Mouse (Mus musculus): ENCODE measurements around the gene Gm42674. TPM values are rescaled to one million over a fixed set of nuclear protein-coding genes. Genes with fewer than 3 reads are reported as not detected.

Gene Gm42674
- polyA plus RNA-seq (2012; rRNA removed): not detected in 2 replicates

DNA sequence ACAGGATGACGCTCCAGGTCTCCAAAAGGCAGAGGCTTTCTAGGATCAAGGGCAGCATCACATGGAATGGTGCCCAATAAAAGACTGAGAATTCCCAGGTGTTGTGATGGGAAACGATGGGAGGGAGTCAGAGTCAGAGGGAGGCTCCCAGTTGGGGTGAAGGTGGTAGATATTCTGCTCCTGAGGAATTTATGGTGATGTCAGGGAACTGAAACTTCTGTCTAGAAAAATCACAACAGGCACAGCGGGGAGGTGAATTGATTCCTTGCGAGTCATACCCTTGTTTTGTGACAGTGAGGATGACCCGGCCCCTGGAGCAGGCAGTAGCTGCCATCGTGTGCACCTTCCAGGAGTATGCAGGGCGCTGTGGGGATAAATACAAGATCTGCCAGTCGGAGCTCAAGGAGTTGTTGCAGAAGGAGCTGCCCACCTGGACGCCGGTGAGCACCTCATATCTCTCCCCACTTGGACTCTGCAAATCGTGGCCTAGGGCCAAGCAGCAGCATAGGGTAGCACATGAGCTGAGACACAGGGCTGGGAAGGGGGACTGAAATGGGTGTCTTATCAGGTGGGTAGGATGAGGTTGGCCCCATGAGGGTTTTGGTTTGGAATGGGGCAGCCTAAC is at the start of gene Gm42674:
Gene Gm42674, plus strand, starts transcription at position 419 of the 625 bp plus-strand sequence.
- no peak for DNase-seq (ENCODE audit: low read depth)
- TF ChIP-seq POLR2A (IDR thresholded peaks at IDR 0.05; ENCODE audit: borderline replicate concordance, extremely low read depth, insufficient read depth, insufficient read length, poor library complexity, severe bottlenecking): no peak
- no peak for TF ChIP-seq CTCF (IDR thresholded peaks at IDR 0.05; ENCODE audit: borderline replicate concordance, extremely low read depth, insufficient read depth, insufficient read length)

DNA sequence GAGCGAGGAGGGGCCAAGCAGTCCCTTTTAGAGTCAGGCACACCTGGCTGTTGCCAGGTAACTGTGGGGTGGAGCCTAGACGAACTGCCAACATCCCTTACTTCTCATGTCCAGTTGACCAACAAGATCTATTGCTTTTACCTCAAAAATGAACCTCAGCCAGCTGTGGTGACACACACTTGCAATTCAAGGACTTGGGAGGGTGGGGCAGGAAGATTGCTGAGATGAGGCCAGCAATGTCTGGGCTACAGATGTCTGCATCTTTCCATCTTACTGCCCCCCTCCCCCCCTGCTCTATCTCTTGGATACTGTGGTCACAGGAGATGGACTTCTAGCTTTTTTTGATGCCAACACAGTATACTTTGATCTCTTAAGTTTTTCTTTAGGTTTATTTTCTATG is 49.5 kb upstream of the Gm42674 start:
- no peak for DNase-seq (ENCODE audit: low read depth)
- TF ChIP-seq POLR2A (IDR thresholded peaks at IDR 0.05; ENCODE audit: borderline replicate concordance, extremely low read depth, insufficient read depth, insufficient read length, poor library complexity, severe bottlenecking) (no peak), CTCF (IDR thresholded peaks at IDR 0.05; ENCODE audit: borderline replicate concordance, extremely low read depth, insufficient read depth, insufficient read length) (no peak)

DNA sequence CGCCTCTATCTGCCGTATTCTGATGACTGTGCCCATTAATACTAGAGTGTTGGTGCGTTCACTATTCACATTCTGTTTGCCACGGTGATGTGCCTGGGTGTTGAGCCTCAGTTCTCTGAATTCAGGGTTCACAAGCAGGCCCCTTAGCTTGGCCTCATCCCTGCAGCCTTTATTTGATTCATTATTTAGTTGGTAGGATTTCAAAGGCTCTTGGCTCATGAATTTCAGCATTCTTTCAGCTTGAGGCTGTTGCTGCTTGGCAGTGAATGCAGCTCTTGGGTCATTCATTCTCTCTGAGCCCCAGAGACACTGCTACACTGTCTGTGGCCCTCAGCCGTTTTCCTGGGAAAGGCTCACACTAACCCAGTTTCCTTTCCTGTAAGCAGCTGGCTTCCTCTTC is 45.8 kb upstream of the Gm42674 start:
- TF ChIP-seq POLR2A (IDR thresholded peaks at IDR 0.05; ENCODE audit: borderline replicate concordance, extremely low read depth, insufficient read depth, insufficient read length, poor library complexity, severe bottlenecking) (no peak), CTCF (IDR thresholded peaks at IDR 0.05; ENCODE audit: borderline replicate concordance, extremely low read depth, insufficient read depth, insufficient read length) (no peak)

DNA sequence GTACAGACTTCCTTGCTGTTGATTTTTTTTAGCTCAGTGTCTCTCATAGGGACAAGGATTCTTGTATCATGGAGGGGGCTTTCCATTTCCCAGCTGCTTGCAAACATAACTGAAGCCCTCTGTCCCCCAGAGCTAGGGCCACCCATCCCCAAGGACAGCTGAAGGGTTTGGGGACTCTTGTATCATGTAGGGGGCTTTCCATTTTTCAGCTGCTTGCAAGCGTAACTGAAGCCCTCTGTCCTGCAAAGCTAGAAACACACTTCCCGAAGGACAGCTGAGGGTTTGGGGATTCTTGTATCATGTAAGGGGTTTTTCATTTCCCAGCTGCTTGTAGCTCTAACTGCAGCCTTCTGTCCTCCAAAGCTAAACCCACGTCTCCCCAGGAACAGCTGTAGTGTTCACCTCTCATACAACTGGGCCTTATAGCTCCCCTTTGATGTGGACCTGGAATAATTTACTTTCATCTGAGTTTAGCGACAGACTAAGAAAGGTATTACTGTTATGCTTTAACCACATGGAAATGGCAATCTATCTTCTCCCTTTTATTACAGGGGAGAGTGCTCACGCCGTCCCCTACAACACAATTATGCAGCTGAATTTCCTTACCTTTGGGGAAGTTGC is 41.6 kb upstream of the Gm42674 start, which contains the start of gene S100a3:
Gene S100a3, plus strand, starts transcription at position 571 of the 621 bp plus-strand sequence.
- TF ChIP-seq CTCF (IDR thresholded peaks at IDR 0.05; ENCODE audit: borderline replicate concordance, extremely low read depth, insufficient read depth, insufficient read length) (no peak), POLR2A (IDR thresholded peaks at IDR 0.05; ENCODE audit: borderline replicate concordance, extremely low read depth, insufficient read depth, insufficient read length, poor library complexity, severe bottlenecking) (no peak)

More for the DNA sequence above, 45.8 kb upstream of the Gm42674 start:
- DNase-seq (ENCODE audit: low read depth): peak; percentile 93

DNA sequence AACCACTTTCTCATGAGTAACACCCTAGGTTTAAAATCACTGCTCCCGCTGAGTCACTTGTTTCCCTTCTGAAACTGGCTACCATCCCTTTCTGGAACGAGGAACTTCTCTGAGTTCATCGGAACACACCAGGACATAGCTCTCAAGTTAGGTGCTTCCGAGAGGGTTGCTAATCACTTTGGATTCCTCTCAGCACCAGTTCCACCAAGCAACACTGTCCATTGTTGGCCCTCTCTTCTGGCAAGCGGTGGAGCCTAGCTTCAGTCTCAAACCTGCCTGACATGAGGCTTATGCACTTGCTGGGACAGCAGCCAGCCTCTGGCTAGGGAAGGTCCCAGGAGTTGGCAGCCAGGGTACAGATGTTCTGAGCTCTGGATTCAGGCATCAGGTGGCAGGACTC is 27.0 kb upstream of the Gm42674 start:
- TF ChIP-seq POLR2A (IDR thresholded peaks at IDR 0.05; ENCODE audit: borderline replicate concordance, extremely low read depth, insufficient read depth, insufficient read length, poor library complexity, severe bottlenecking) (no peak), CTCF (IDR thresholded peaks at IDR 0.05; ENCODE audit: borderline replicate concordance, extremely low read depth, insufficient read depth, insufficient read length) (no peak)
- no peak for DNase-seq (ENCODE audit: low read depth)

More for the DNA sequence above, 41.6 kb upstream of the Gm42674 start, which contains the start of gene S100a3:
- no peak for DNase-seq (ENCODE audit: low read depth)

DNA sequence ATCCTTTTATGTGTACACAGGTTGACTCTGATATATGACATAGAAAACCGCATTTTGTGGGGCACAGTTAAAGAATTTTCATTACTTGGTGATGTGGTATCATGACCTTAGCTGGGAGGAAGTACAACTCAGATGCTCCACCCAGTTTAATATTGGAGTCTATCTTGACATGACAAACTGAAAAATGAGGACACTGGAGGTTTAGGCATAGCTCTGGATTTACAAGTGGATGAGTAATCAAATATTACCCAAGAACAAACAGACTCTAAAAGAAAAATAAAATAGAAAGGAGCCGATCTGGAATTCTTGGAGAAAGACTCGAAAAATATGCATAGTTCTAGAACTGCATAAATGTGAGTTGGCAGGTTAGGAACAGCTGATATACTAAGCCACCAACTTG is 26.4 kb upstream of the Gm42674 start:
- TF ChIP-seq POLR2A (IDR thresholded peaks at IDR 0.05; ENCODE audit: borderline replicate concordance, extremely low read depth, insufficient read depth, insufficient read length, poor library complexity, severe bottlenecking): no peak
- no peak for TF ChIP-seq CTCF (IDR thresholded peaks at IDR 0.05; ENCODE audit: borderline replicate concordance, extremely low read depth, insufficient read depth, insufficient read length)
- no peak for DNase-seq (ENCODE audit: low read depth)

DNA sequence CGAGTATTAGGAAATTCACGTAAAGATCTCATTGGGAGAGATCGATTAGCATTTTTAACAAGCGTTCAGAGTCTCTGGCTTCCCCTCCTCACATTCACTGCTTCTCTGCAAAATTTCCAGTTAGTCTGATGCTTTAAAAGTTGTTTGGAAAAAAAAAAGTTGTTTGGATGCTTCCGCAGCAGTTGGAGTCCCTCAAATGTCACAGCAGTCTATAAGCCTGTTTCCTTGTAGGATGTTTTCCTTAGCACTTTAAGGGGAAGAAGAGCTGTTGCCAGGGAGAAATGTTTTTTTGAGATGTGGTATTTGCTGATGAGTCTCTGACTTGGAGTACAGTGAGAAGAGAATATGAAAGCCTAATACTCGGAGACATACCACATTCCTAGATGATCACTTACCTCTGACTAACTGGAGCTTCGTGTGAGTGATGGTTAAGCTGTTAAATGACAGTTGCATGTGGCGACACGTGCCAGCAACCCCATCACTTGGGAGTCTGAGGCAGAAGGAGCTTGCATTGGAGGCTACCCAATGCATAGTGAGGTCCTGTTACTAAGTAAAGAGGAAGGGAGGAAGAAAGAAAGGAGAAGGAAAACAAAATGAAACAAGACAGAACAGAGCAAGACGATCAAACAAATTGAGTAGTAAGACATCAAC is 25.2 kb upstream of the Gm42674 start:
- TF ChIP-seq POLR2A (IDR thresholded peaks at IDR 0.05; ENCODE audit: borderline replicate concordance, extremely low read depth, insufficient read depth, insufficient read length, poor library complexity, severe bottlenecking) (no peak), CTCF (IDR thresholded peaks at IDR 0.05; ENCODE audit: borderline replicate concordance, extremely low read depth, insufficient read depth, insufficient read length) (no peak)
- DNase-seq (ENCODE audit: low read depth): no peak

DNA sequence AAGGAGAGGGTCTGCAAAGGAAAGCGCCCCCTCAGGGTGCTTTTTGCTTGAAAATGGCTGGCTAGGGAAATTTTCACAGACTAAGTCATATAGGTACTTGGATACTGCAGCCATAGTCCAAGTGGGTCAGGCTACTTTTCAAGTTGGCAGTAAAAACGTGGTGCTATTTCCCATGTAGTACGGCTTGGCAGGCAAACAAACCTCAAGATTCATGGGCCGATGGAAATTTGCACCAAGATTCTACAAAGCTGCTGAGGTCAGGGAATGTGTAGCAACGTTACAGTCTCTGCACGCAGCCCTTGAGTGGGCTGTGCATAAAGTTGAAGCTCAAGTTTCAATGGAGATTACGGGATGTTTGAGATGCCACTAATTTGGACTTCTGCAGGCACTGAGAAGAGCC is 22.3 kb upstream of the Gm42674 start:
- DNase-seq (ENCODE audit: low read depth): no peak
- no peak for TF ChIP-seq CTCF (IDR thresholded peaks at IDR 0.05; ENCODE audit: borderline replicate concordance, extremely low read depth, insufficient read depth, insufficient read length)
- no peak for TF ChIP-seq POLR2A (IDR thresholded peaks at IDR 0.05; ENCODE audit: borderline replicate concordance, extremely low read depth, insufficient read depth, insufficient read length, poor library complexity, severe bottlenecking)

DNA sequence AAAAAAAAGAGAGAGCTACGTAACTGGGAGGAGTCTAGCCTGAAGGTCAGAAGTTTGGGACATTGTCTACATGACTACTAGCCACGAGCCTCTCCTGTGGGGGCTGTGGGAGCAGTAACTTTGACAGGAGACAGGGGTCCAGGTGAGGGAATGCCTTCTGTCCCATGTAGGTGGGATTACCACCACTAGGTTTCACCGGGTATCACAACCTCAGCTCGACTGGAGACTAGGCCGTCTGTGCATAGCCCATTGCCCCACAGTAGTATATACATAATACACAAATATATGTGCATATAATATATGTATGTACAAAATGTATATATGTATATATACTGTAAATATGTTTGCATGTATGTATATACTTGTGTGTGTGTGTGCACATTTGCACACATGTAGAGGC is 20.6 kb upstream of the Gm42674 start:
- no peak for DNase-seq (ENCODE audit: low read depth)
- no peak for TF ChIP-seq POLR2A (IDR thresholded peaks at IDR 0.05; ENCODE audit: borderline replicate concordance, extremely low read depth, insufficient read depth, insufficient read length, poor library complexity, severe bottlenecking)
- no peak for TF ChIP-seq CTCF (IDR thresholded peaks at IDR 0.05; ENCODE audit: borderline replicate concordance, extremely low read depth, insufficient read depth, insufficient read length)

DNA sequence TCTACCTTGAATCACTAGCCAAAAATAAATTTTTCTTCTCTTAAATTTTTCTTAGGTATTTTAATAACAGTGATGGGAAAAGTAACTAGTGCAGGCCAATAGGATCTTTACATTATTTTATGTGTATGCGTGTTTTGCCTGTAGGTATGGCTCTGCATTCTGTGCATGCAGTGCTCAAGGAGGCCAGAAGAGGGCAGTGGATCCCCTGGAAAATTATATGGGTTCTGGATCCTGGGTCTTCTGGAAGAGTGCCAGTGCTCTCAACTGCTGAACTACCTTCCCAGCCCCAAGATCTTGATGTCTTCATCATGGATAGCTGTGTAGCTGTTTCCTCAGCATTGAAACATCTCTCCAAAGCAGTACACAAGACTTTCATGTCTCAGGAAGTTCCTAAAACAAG is 19.5 kb upstream of the Gm42674 start:
- TF ChIP-seq CTCF (IDR thresholded peaks at IDR 0.05; ENCODE audit: borderline replicate concordance, extremely low read depth, insufficient read depth, insufficient read length) (peak; percentile 35; the same call in 1 of the 2 replicates), POLR2A (IDR thresholded peaks at IDR 0.05; ENCODE audit: borderline replicate concordance, extremely low read depth, insufficient read depth, insufficient read length, poor library complexity, severe bottlenecking) (no peak)
- no peak for DNase-seq (ENCODE audit: low read depth)

DNA sequence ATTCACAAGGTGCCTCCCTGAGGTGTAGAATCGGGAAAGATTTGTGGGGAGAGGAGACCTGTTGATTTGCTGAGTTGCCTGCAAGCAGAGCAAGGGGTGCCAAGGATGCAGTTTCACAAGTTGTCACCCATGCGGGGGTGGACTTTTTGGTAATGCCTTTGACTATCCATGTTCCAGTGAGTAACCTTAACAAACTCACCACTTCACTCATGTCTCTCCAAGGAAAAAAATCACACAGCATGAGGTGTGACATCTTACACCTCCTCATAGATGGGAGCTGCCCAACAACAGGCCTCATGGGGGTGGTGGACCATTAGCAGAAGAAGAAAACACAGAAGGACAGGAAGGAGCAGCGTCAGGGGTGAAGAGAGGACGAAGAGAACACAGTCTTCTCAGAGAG is 19.1 kb upstream of the Gm42674 start:
- no peak for DNase-seq (ENCODE audit: low read depth)
- TF ChIP-seq POLR2A (IDR thresholded peaks at IDR 0.05; ENCODE audit: borderline replicate concordance, extremely low read depth, insufficient read depth, insufficient read length, poor library complexity, severe bottlenecking): no peak
- TF ChIP-seq CTCF (IDR thresholded peaks at IDR 0.05; ENCODE audit: borderline replicate concordance, extremely low read depth, insufficient read depth, insufficient read length): no peak
